Mouse (Mus musculus): ENCODE results near the gene Arhgef40.

- no peak for TF ChIP-seq CTCF (IDR thresholded peaks at IDR 0.05; ENCODE audit: insufficient read depth, low read length)
- TF ChIP-seq POLR2A (IDR thresholded peaks at IDR 0.05; ENCODE audit: borderline replicate concordance, extremely low read depth, low read depth, low read length): peak; percentile 57; the same call in 1 of the 2 replicates
Measured at GRCm38 (mm10) chr14:51985301-51986152, 1.0 kb downstream of the Arhgef40 start.
